Mouse (Mus musculus) liver, embryonic 14.5 days (tissue): ENCODE measurements around the gene 1700017D01Rik.

Experiments used
- CTCF ChIP-seq: IDR thresholded peaks from 2 replicates; pipeline ENCODE4 v1.5.1; 2016; ENCODE audit warnings: antibody characterized with exemption, low read depth, control low read depth
- EP300 ChIP-seq: IDR thresholded peaks from 2 replicates; pipeline ENCODE4 v1.6.1; 2016; ENCODE audit warnings: antibody characterized with exemption, low read depth

- TF ChIP-seq CTCF: no peak
- no peak for TF ChIP-seq EP300
These were observed 81.2 kb downstream of the 1700017D01Rik start for GRCm38 (mm10) chr19:11049426-11049825.
